Mouse (Mus musculus) adrenal gland, postnatal 10 days (tissue): ENCODE measurements at regions not wholly inside any gene's neighbourhood (a gene's known extent, or its start where the extent isn't known, plus 50 kb on each side); places are given as distances from the start of the nearest gene placed in this dataset.

Experiments used
- DNase-seq: peaks from one replicate; pipeline ENCODE4 v3.0.0; 2021; ENCODE audit warnings: mixed read lengths

- no peak for DNase-seq
Observed at GRCm38 (mm10) chr1:129219098-129219497, 54.0 kb upstream of the Thsd7b start.

GRCm38 (mm10) chr1:129208806-129209205 lies 64.3 kb upstream of the Thsd7b start:
- no peak for DNase-seq

- no peak for DNase-seq
Observed at GRCm38 (mm10) chr1:129208406-129208805, 64.7 kb upstream of the Thsd7b start.

GRCm38 (mm10) chr1:129207674-129208073 lies 65.4 kb upstream of the Thsd7b start:
- no peak for DNase-seq

GRCm38 (mm10) chr1:129180174-129180759 lies 92.8 kb upstream of the Thsd7b start:
- no peak for DNase-seq

- DNase-seq, result no peak
Observed at GRCm38 (mm10) chr1:129169936-129170335, 103.2 kb upstream of the Thsd7b start.

- no peak for DNase-seq
Observed at GRCm38 (mm10) chr1:129150643-129151042, 122.5 kb upstream of the Thsd7b start.

- DNase-seq, result no peak
Observed at GRCm38 (mm10) chr1:129148733-129149388, 124.2 kb upstream of the Thsd7b start.

- DNase-seq, result no peak
Observed at GRCm38 (mm10) chr1:129146395-129147094, 126.6 kb upstream of the Thsd7b start.

- DNase-seq, result no peak
Observed at GRCm38 (mm10) chr1:129138783-129139182, 134.3 kb upstream of the Thsd7b start.

GRCm38 (mm10) chr1:129106961-129107557 lies 166.0 kb upstream of the Thsd7b start:
- no peak for DNase-seq

- no peak for DNase-seq
Observed at GRCm38 (mm10) chr1:129100997-129101396, 172.1 kb upstream of the Thsd7b start.

GRCm38 (mm10) chr1:129078274-129078673 lies 194.8 kb upstream of the Thsd7b start:
- DNase-seq, result no peak

GRCm38 (mm10) chr1:129057182-129057581 lies 215.9 kb upstream of the Thsd7b start:
- peak; percentile 7 for DNase-seq

GRCm38 (mm10) chr1:129055252-129055651 lies 217.8 kb upstream of the Thsd7b start:
- no peak for DNase-seq

- DNase-seq, result no peak
Observed at GRCm38 (mm10) chr1:129033707-129034106, 239.4 kb upstream of the Thsd7b start.

- DNase-seq, result no peak
Observed at GRCm38 (mm10) chr1:129005899-129006298, 267.2 kb upstream of the Thsd7b start.

- no peak for DNase-seq
Observed at GRCm38 (mm10) chr1:129002286-129002685, 270.8 kb upstream of the Thsd7b start.

- DNase-seq, result no peak
Observed at GRCm38 (mm10) chr1:129001766-129002165, 271.3 kb upstream of the Thsd7b start.

GRCm38 (mm10) chr1:128999741-129000517 lies 273.2 kb upstream of the Thsd7b start:
- no peak for DNase-seq

GRCm38 (mm10) chr1:128994655-128995054 lies 278.4 kb upstream of the Thsd7b start:
- no peak for DNase-seq

GRCm38 (mm10) chr1:128983411-128983810 lies 289.7 kb upstream of the Thsd7b start:
- DNase-seq, result no peak
